Mouse (Mus musculus): ENCODE measurements at regions not wholly inside any gene's neighbourhood (a gene's known extent, or its start where the extent isn't known, plus 50 kb on each side); places are given as distances from the start of the nearest gene placed in this dataset.

DNA sequence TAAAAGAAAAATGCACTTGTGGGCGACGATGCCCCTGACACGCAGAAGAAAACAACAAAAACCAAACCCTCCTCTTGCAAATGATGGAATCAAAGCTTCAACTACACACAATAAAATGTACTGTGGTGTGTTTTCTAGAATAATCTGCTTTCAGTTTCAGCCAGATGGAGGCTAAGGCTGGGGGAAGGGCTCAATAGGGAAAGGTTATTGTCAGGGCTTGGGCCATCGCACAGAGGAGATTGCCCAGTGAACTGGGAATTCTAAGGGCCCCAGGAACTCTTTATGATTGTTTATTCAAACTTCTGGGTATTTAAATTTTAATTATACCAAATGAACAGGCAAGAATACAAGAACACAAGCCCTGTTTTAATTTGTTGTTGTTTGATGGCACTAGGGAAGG lies 169.6 kb upstream of the Agap1 start:
- no peak for DNase-seq (ENCODE audit: extremely low spot score in 1 of 2, low spot score in 2 of 2)
- intact Hi-C loops (cut with DNase I), result no loop called here

GRCm38 (mm10) chr1:89287136-89287795 lies 167.3 kb upstream of the Agap1 start:
- intact Hi-C loops (cut with DNase I), result no loop called here
- DNase-seq (ENCODE audit: extremely low spot score in 1 of 2, low spot score in 2 of 2), result no peak

DNA sequence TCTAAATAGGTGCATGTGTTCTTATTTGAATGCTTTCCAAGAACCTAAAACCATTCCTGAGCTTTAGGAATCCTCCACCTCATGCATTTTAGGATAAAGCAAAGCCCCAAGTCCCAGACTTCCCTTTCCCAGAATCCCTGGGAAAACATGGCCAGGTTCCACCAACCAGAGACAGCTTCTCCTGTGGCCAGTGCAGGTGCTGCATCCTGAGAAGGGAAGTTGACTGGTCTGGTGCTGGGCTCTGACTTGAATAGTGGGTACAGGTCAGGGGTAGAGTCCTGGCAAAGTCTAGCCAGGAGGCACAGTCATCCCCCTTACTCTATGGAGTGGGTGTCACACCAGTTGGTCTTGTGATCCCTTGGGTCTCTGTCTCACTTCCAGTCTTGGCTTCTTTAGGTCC lies 166.6 kb upstream of the Agap1 start:
- DNase-seq (ENCODE audit: extremely low spot score in 1 of 2, low spot score in 2 of 2), result no peak
- intact Hi-C loops (cut with DNase I), result no loop called here

DNA sequence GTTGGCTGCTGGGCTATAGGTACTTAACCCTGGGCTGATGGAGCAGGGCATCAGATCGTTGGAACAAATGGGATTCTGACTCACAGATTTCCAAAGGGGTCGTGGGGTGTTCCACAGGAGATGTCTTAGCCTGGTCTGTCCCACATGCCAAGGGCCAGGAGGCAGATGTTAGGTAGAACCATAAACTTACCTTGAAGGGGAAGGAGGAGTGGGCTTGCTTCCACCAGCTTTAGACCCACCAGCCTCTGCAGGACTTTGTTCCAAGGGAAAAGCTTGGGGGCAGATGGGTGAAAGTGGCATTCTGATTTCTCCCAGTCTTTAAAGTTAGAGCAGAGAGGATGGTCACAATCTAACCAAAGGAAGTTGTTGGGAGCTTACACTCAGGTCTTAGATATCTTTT lies 165.7 kb upstream of the Agap1 start:
- intact Hi-C loops (cut with DNase I), result no loop called here
- no peak for DNase-seq (ENCODE audit: extremely low spot score in 1 of 2, low spot score in 2 of 2)

GRCm38 (mm10) chr1:89296691-89297090 lies 157.9 kb upstream of the Agap1 start:
- intact Hi-C loops (cut with DNase I), result no loop called here

DNA sequence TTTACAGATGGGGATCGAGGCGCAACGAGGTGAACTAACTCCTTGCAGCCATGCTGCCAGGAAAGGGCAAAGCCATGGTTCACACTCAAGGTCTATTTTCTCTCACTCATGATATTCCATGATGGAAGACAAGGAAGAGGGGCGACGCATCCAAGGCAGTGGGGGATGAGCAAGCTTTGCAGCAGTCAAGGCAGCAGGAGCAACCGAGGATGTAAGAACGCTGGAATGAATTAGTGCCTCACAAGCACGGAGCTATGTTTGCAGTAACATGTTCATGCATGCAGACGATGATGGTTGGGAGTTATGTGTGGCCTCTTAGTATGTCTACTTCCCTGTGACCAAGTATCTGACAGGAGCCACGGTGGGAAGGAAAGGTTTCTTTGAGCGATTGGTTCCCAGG lies 156.8 kb upstream of the Agap1 start:
- intact Hi-C loops (cut with DNase I), result no loop called here
- DNase-seq (ENCODE audit: extremely low spot score in 1 of 2, low spot score in 2 of 2), result no peak

More at GRCm38 (mm10) chr1:89296691-89297090, 157.9 kb upstream of the Agap1 start:
- no peak for DNase-seq (ENCODE audit: extremely low spot score in 1 of 2, low spot score in 2 of 2)

- no peak for DNase-seq (ENCODE audit: extremely low spot score in 1 of 2, low spot score in 2 of 2)
- intact Hi-C loops (cut with DNase I), result no loop called here
Observed at GRCm38 (mm10) chr1:89301151-89301550, 153.5 kb upstream of the Agap1 start.

GRCm38 (mm10) chr1:89302368-89302951 lies 152.1 kb upstream of the Agap1 start:
- intact Hi-C loops (cut with DNase I), result no loop called here
- peak; percentile 38 to 58 for DNase-seq (ENCODE audit: extremely low spot score in 1 of 2, low spot score in 2 of 2)

DNA sequence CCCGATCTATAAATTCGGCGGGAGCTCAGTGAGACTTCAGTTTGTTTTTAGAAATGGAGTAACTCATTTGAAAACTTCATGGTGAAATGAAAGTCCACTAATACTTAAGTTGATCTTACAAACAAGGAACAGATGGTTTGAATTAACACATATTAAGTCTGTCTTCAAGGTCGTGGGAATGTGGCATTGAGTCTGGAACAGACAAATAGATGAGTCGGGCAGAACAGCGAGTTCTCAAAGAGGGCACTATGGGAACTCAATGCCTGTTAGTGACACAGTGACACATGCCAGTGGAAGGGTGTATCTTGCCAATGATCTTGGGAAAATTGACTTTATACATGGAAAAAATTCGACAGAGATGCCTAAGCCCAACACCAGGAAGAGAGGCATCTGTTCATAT lies 149.4 kb upstream of the Agap1 start:
- intact Hi-C loops (cut with DNase I), result no loop called here
- DNase-seq (ENCODE audit: extremely low spot score in 1 of 2, low spot score in 2 of 2), result no peak

DNA sequence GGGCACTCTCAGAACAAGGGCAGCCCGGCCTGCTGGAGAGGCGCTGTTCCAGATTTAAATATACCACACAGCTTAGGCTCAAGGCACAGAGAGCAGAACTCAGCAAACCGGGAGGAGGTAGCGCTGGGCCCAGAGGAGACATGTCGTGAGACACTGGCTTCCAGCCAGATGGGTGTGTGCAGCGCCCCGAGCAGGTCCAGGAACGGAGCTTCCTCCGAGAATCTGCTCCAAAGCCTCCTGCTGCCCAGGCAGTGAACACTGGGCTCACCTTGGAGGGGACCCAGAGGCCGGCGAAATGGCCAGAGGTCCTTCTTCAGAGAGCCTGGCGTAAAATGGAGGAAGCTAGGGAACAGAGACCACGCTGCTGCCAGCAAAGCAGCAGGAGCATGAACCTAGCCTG lies 145.8 kb upstream of the Agap1 start:
- intact Hi-C loops (cut with DNase I), result no loop called here
- peak in 1 of 2 experiments; percentile 79 for DNase-seq (ENCODE audit: extremely low spot score in 1 of 2, low spot score in 2 of 2)

GRCm38 (mm10) chr1:89313064-89313463 lies 141.5 kb upstream of the Agap1 start:
- peak in 1 of 2 experiments; percentile 16 for DNase-seq (ENCODE audit: extremely low spot score in 1 of 2, low spot score in 2 of 2)
- intact Hi-C loops (cut with DNase I), result no loop called here

DNA sequence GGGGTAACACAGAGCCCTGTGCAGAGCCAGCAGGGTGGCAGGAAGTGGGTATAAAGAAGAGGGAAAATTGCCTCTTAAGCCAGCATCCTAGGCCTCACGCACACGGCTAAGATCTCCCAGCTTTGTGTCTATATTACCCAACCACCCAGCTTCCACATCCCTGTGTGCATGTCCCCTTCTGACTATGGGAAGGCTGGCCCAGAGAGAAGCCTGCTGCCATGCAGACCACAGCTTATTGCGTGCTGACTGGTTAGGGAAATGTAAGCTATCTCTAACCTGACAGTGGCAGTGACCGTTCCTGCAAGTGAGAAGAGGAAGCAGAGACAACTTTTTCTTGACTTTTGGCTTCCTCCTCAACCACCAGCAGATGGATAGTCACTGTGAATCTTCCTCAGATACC lies 136.7 kb upstream of the Agap1 start:
- intact Hi-C loops (cut with DNase I), result no loop called here

GRCm38 (mm10) chr1:89318663-89319062 lies 135.9 kb upstream of the Agap1 start:
- intact Hi-C loops (cut with DNase I), result no loop called here
- no peak for DNase-seq (ENCODE audit: extremely low spot score in 1 of 2, low spot score in 2 of 2)

More for the DNA sequence above, 136.7 kb upstream of the Agap1 start:
- DNase-seq (ENCODE audit: extremely low spot score in 1 of 2, low spot score in 2 of 2), result no peak

DNA sequence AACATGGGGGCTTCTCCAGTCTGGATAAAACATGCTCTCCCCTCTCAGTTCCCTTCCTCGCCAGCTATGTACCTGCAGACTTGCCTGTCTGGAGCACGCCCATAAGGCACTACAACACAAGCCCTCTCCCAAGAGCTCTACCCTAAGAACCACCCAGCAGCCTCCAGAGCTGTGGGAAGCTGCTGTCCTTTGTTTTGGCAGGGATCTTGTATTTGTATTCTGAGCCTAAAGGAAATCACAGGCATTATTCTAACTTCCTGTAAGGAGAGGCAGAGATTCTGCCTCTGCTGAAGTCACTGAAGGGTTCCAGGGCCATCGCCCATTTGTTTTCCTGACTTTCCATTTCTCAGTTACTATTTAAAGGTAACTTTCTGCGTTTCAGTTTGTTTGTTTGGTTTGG lies 132.0 kb upstream of the Agap1 start:
- intact Hi-C loops (cut with DNase I), result no loop called here
- DNase-seq (ENCODE audit: extremely low spot score in 1 of 2, low spot score in 2 of 2), result peak in 1 of 2 experiments; percentile 30

DNA sequence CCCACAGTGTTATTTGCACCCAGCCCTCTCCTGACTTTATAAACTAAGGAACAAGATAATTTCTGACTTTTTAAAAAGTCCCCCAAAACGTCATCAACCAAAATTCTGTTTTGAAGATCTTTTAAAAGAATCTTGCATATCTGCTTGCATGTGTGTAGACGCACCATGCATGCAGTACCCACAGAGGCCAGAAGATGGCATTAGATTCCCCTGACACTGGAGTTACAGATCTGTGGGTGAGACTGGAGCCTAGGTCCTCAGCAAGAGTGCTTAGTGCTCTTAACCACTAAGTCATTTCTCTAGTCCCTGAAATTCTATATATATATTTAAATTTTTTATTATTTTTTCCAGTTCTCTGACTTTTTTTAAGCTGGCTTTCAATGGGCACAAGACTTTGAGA lies 131.5 kb upstream of the Agap1 start:
- intact Hi-C loops (cut with DNase I), result no loop called here
- DNase-seq (ENCODE audit: extremely low spot score in 1 of 2, low spot score in 2 of 2), result peak in 1 of 2 experiments; percentile 60

DNA sequence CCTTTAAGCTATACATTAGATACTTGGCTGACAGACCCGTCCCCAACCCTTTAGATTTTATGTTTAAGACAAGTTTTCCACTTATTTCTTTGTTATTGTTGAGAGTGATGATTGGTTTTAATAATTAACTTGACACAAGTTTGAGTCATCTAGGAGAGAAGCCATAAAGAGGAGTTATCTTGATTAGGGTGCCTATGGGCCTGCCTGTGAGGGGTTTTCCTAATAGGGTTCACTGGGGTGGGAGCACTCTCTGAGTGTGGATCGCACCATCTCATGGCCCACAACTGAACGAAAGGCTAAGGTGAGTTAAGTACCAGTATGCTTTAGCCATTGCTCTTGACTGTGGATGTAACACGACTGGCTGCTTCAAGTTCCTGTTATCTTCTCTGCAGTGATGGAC lies 123.3 kb upstream of the Agap1 start:
- no peak for DNase-seq (ENCODE audit: extremely low spot score in 1 of 2, low spot score in 2 of 2)
- intact Hi-C loops (cut with DNase I), result no loop called here

DNA sequence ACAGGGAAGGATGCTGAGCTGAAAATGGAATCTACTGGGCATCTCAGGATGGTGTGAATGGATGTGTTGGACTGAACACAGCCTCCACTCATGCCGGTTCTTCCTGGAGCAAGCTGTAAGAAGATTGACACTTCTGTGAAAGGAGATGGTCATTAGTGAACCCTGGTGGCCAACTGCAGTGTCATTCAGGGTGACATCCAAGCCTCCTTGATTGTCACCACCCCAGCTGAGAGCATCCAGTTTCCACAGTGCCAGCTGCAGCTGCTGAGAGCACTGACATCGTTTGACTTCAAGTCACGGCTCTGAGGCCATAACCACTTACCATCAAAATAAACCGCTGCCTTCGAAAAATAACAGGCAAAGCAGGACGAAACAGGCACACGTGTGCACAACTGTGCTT lies 121.9 kb upstream of the Agap1 start:
- DNase-seq (ENCODE audit: extremely low spot score in 1 of 2, low spot score in 2 of 2), result no peak
- intact Hi-C loops (cut with DNase I), result no loop called here

DNA sequence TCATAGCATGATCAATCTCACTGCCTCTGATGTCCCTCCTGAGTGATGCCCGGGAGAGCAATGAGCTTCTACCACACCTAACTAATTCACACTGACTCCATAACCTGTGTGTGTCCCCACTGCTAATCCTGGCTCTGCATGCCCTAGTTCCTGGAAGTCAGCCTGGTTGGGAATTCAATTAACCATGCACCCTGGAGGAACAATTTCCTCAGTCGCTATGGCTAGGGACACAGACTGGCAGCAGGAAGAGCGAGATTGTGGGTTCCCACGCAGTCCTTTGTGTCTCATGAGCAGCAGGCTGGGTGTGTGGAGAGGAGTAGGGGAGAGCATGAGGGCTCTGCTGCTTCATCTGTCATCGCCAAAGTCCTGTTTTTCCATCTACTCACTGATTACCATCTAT lies 116.7 kb upstream of the Agap1 start:
- DNase-seq (ENCODE audit: extremely low spot score in 1 of 2, low spot score in 2 of 2), result no peak
- intact Hi-C loops (cut with DNase I), result no loop called here

DNA sequence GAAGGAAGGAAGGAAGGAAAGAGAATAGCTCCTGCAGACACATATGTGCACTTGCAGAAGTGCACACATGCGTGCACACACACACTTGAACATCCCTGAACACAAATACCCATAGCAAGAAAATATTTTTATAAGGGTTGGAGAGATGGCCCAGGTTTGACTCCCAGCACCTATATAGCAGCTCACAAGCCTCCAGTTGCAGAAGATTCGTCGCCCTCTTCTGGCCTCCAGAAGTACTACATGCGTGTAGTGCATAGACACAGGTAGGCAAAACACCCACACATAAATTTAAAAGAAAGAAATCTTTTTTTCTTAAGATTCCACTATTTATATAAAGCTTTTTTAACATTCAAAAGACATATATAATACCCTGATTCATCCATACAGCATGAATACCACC lies 111.8 kb upstream of the Agap1 start:
- intact Hi-C loops (cut with DNase I), result loop anchor here (10.0 kb wide), 1 partner anchor 182 kb away; no protein-coding TSS in a partner anchor
- DNase-seq (ENCODE audit: extremely low spot score in 1 of 2, low spot score in 2 of 2), result no peak

DNA sequence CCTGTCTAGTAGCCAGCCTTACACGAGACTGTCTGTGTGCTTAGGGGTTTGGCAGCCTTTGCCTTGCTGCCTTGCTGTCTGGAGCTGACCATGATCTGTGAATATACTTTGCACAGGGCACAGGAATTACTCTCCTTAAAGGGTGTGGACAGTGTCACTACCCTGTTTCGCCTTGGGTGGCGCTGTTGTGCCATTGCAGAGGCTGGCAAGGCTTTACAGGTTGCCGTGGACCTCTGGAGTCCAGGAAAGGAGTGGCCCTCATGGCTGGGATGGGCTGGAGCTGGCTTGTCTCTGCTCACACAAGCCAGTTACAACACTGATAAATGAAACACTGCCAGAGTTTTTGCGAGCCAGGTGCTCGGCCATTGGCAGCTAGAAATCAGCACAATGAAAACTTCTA lies 110.1 kb upstream of the Agap1 start:
- intact Hi-C loops (cut with DNase I), result loop anchor here (10.0 kb wide), 1 partner anchor 180 kb away; no protein-coding TSS in a partner anchor
- DNase-seq (ENCODE audit: extremely low spot score in 1 of 2, low spot score in 2 of 2), result peak in 1 of 2 experiments; percentile 40

DNA sequence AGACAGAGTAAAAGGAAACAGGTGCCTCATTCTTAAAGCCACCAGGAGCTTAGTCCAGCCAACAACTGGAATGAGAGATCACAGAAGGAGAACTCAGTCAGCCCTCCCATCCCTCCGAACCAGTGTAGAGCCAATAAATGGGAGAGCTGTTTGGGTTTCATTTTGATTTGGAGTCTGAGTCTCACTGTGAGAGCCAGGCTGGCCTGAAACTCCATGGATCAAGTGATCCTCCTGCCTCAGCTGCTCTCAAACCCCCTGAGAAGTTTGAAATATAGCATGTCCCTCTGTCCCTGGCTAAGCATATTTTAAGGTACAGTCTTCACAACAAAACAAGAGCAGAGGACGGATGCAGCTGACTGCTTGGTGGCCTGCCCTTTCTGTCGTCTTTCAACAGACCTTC lies 107.3 kb upstream of the Agap1 start:
- intact Hi-C loops (cut with DNase I), result loop anchor here (10.0 kb wide), 1 partner anchor 177 kb away; no protein-coding TSS in a partner anchor
- no peak for DNase-seq (ENCODE audit: extremely low spot score in 1 of 2, low spot score in 2 of 2)

All from left cerebral cortex, postnatal 10 days (tissue).